Mouse (Mus musculus) MEL (cell line): ENCODE results near the gene Guk1.

Experiments
- BHLHE40 ChIP-seq: IDR thresholded peaks from 2 replicates; pipeline ENCODE4 v1.6.1; 2012; ENCODE audit warnings: low read depth, mild to moderate bottlenecking, inconsistent platforms, low read length, improper control_type of control experiment, borderline replicate concordance
- CTCF ChIP-seq, 3 experiments: IDR thresholded peaks in 2 of 3; conservative IDR thresholded peaks in 1 of 3; 2 replicates each; pipeline ENCODE4 v1.5.1; 2011 to 2012; ENCODE audit warnings: low read length in 3 of 3, low read depth in 2 of 3, mild to moderate bottlenecking in 2 of 3, improper control_type of control experiment in 1 of 3, inconsistent platforms in 1 of 3, mixed read lengths in 1 of 3, moderate library complexity in 1 of 3; ENCODE audit not compliant: control insufficient read depth in 1 of 3, insufficient read depth in 1 of 3, poor library complexity in 1 of 3, severe bottlenecking in 1 of 3
- EP300 ChIP-seq, 2 experiments: IDR thresholded peaks; 2 replicates each; pipeline ENCODE4 v1.6.1; 2011; ENCODE audit warnings: improper control_type of control experiment in 2 of 2, low read length in 2 of 2, low read depth in 1 of 2, mild to moderate bottlenecking in 1 of 2
- JUND ChIP-seq: IDR thresholded peaks from 2 replicates; pipeline ENCODE4 v1.6.1; 2011; ENCODE audit warnings: low read depth, mild to moderate bottlenecking, improper control_type of control experiment, low read length
- KAT2A ChIP-seq: conservative IDR thresholded peaks from 2 replicates; pipeline ENCODE4 v1.6.1; 2012; ENCODE audit warnings: low read depth, low read length, improper control_type of control experiment, inconsistent platforms
- MXI1 ChIP-seq: IDR thresholded peaks from 2 replicates; pipeline ENCODE4 v1.6.1; 2011; ENCODE audit warnings: mild to moderate bottlenecking, low read depth, low read length, improper control_type of control experiment
- MYB ChIP-seq: IDR thresholded peaks from 2 replicates; pipeline ENCODE4 v1.6.1; 2011; ENCODE audit warnings: mild to moderate bottlenecking, low read depth, low read length, improper control_type of control experiment
- POLR2A ChIP-seq, 2 experiments: IDR thresholded peaks; 2 replicates each; pipeline ENCODE4 v1.6.1; 2011 to 2012; ENCODE audit warnings: low read length in 2 of 2, mild to moderate bottlenecking in 2 of 2, control low read depth in 1 of 2, improper control_type of control experiment in 1 of 2, low read depth in 1 of 2, moderate library complexity in 1 of 2; ENCODE audit not compliant: control insufficient read depth in 1 of 2, insufficient read depth in 1 of 2, poor library complexity in 1 of 2
- TBP ChIP-seq: IDR thresholded peaks from 2 replicates; pipeline ENCODE4 v1.8.0; 2011; ENCODE audit warnings: low read depth, low read length, improper control_type of control experiment
- TCF12 ChIP-seq: IDR thresholded peaks from 2 replicates; pipeline ENCODE4 v1.6.1; 2014; ENCODE audit warnings: low read depth, mild to moderate bottlenecking, inconsistent platforms, low read length, improper control_type of control experiment, moderate library complexity
- UBTF ChIP-seq: IDR thresholded peaks from 2 replicates; pipeline ENCODE4 v1.6.1; 2012; ENCODE audit warnings: low read depth, mild to moderate bottlenecking, inconsistent platforms, low read length, improper control_type of control experiment, moderate library complexity, borderline replicate concordance; ENCODE audit not compliant: insufficient read depth
- ZMIZ1 ChIP-seq: IDR thresholded peaks from 2 replicates; pipeline ENCODE4 v1.6.1; 2012; ENCODE audit warnings: low read depth, mild to moderate bottlenecking, inconsistent platforms, low read length, improper control_type of control experiment, moderate library complexity

- no peak for TF ChIP-seq UBTF
- no peak for TF ChIP-seq MYB
- TF ChIP-seq TBP, result no peak
- no peak for TF ChIP-seq MXI1
- TF ChIP-seq EP300 (IDR thresholded peaks at IDR 0.05; ENCODE audit: low read depth in 1 of 2, low read length in 2 of 2), result no peak
- no peak for TF ChIP-seq TCF12
- no peak for TF ChIP-seq CTCF (IDR thresholded peaks at IDR 0.05 in 2 of 3, conservative IDR thresholded peaks at IDR 0.05 in 1 of 3; ENCODE audit: control insufficient read depth in 1 of 3, insufficient read depth in 1 of 3, low read depth in 2 of 3, low read length in 3 of 3, poor library complexity in 1 of 3, severe bottlenecking in 1 of 3)
- TF ChIP-seq KAT2A, result no peak
- TF ChIP-seq POLR2A (IDR thresholded peaks at IDR 0.05; ENCODE audit: control insufficient read depth in 1 of 2, insufficient read depth in 1 of 2, low read depth in 1 of 2, low read length in 2 of 2, poor library complexity in 1 of 2), result no peak
- TF ChIP-seq ZMIZ1, result no peak
- TF ChIP-seq JUND, result no peak
- TF ChIP-seq BHLHE40, result no peak
These were observed 56.8 kb downstream of the Guk1 start for GRCm38 (mm10) chr11:59135051-59135820.
